Mouse (Mus musculus): ENCODE results near the gene Adgrv1.
"Not testable (repeated sequence)": the region's sequence is repeated elsewhere in the genome, so short reads cannot be mapped to it uniquely, and the experiment has no call there.

DNA sequence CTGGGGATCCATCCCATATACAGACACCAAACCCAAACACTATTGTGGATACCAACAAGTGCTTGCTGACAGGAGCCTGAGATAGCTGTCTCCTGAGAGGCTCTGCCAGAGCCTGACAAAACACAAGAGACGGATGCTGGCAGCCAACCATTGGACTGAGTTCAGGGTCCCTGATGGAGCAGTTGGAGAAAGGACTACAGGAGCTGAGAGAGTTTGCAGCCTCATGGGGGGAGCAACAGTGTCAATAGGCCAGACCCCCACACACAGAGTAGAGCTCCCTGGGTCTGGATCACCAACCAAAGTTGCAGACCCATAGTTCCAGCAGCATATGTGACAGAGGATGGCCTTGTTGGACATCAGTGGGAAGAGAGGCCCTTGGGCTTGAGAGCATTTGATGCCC is 5.1 kb downstream of the Adgrv1 start:
- not testable (repeated sequence) for TF ChIP-seq CTCF (IDR thresholded peaks at IDR 0.05; ENCODE audit: extremely low read depth, insufficient read length, insufficient replicate concordance, low read depth, low read length); POLR2A (IDR thresholded peaks at IDR 0.05; ENCODE audit: low read depth, low read length)
